Mouse (Mus musculus) heart, postnatal 0 days (tissue): ENCODE results near the gene Hsp90ab1.

ENCODE experiments used
- CTCF ChIP-seq: IDR thresholded peaks from 2 replicates; pipeline ENCODE4 v1.5.1; 2016; ENCODE audit warnings: antibody characterized with exemption, control low read depth, low read depth
- EP300 ChIP-seq: IDR thresholded peaks from 2 replicates; pipeline ENCODE4 v1.6.1; 2016; ENCODE audit warnings: antibody characterized with exemption, low read depth

DNA sequence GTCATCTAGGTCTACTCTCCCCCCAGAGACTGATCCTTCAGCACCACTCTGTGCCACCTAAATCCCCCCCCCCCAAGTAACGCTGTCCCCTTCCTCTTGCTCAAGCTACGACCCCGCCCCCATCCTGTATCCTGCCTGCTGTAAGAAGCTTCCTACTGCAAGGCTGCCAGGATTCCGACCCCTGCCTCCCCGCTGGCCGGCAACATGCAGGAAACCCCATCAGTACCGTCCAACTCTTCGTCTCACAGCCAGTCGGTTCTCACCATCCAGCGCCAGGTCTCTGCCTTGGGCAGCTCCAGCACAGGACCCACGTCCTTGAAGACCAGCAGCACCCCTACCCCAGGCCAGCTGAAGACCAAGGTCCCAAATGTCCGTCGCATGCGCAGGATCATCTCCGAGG lies 40.2 kb downstream of the Hsp90ab1 start:
- TF ChIP-seq EP300 (no peak), CTCF (no peak)
